Mouse (Mus musculus): ENCODE results near the gene Arid1b. TPM values are rescaled to one million over a fixed set of nuclear protein-coding genes. Genes with fewer than 3 reads are reported as not detected.

Gene Arid1b
- polyA plus RNA-seq, 1 experiment from 2014 or later: 12.5 TPM

GRCm38 (mm10) chr17:5150660-5151063 is 156.5 kb downstream of the Arid1b start:
- Histone ChIP-seq H3K27me3 (ENCODE audit: low read depth, poor library complexity, severe bottlenecking) (no peaks in the 10 kb centered on the region), H3K4me1 (peaks cover 5% of the 10 kb centered on the region), H3K36me3 (no peaks in the 10 kb centered on the region), H3K27ac (no peak overlapping the region), H3K4me3 (no peak overlapping the region), H3K9me3 (replicated peaks) (no peaks in the 10 kb centered on the region)
- DNase-seq (ENCODE audit: low spot score): no peak
- WGBS: 62% methylated on average over 7 of the region's 7 CpGs

GRCm38 (mm10) chr17:5151852-5152251 is 157.7 kb downstream of the Arid1b start:
- H3K27me3 ChIP-seq (ENCODE audit: low read depth, poor library complexity, severe bottlenecking): no peaks in the 10 kb centered on the region
- no peak overlapping the region for H3K27ac ChIP-seq
- WGBS: 85% methylated on average over 11 of the region's 11 CpGs
- no peaks in the 10 kb centered on the region for H3K9me3 ChIP-seq (replicated peaks)
- H3K4me3 ChIP-seq: no peak overlapping the region
- no peaks in the 10 kb centered on the region for H3K36me3 ChIP-seq
- DNase-seq (ENCODE audit: low spot score): no peak
- peaks cover 10% of the 10 kb centered on the region for H3K4me1 ChIP-seq

GRCm38 (mm10) chr17:5153461-5153860 is 159.3 kb downstream of the Arid1b start:
- no peaks in the 10 kb centered on the region for H3K9me3 ChIP-seq (replicated peaks)
- peaks cover 20% of the 10 kb centered on the region for H3K4me1 ChIP-seq
- DNase-seq (ENCODE audit: low spot score): no peak
- H3K4me3 ChIP-seq: no peak overlapping the region
- H3K27ac ChIP-seq: no peak overlapping the region
- no peaks in the 10 kb centered on the region for H3K36me3 ChIP-seq
- H3K27me3 ChIP-seq (ENCODE audit: low read depth, poor library complexity, severe bottlenecking): no peaks in the 10 kb centered on the region
- WGBS: 89% methylated on average over 2 of the region's 2 CpGs

- DNase-seq (ENCODE audit: low spot score): no peak
- Histone ChIP-seq H3K27ac (no peak overlapping the region), H3K9me3 (replicated peaks) (no peaks in the 10 kb centered on the region), H3K4me3 (no peak overlapping the region), H3K27me3 (ENCODE audit: low read depth, poor library complexity, severe bottlenecking) (no peaks in the 10 kb centered on the region), H3K36me3 (peaks cover 2% of the 10 kb centered on the region), H3K4me1 (peaks cover 20% of the 10 kb centered on the region)
- WGBS: 87% methylated on average over 6 of the region's 6 CpGs
Observed at GRCm38 (mm10) chr17:5154322-5154721, 160.2 kb downstream of the Arid1b start.

- H3K9me3 ChIP-seq (replicated peaks): no peaks in the 10 kb centered on the region
- H3K27me3 ChIP-seq (ENCODE audit: low read depth, poor library complexity, severe bottlenecking): no peaks in the 10 kb centered on the region
- WGBS: 82% methylated on average over 7 of the region's 7 CpGs
- peaks cover 14% of the 10 kb centered on the region for H3K36me3 ChIP-seq
- H3K27ac ChIP-seq: no peak overlapping the region
- H3K4me3 ChIP-seq: no peak overlapping the region
- peaks cover 15% of the 10 kb centered on the region for H3K4me1 ChIP-seq
- no peak for DNase-seq (ENCODE audit: low spot score)
Observed at GRCm38 (mm10) chr17:5157609-5158008, 163.5 kb downstream of the Arid1b start.

- Histone ChIP-seq H3K27ac (no peak overlapping the region), H3K4me1 (peaks cover 8% of the 10 kb centered on the region; the same call in 1 of the 2 replicates), H3K36me3 (peaks cover 14% of the 10 kb centered on the region), H3K9me3 (replicated peaks) (no peaks in the 10 kb centered on the region), H3K27me3 (ENCODE audit: low read depth, poor library complexity, severe bottlenecking) (no peaks in the 10 kb centered on the region), H3K4me3 (no peak overlapping the region)
- 86% methylated on average over 2 of the region's 2 CpGs for WGBS
- no peak for DNase-seq (ENCODE audit: low spot score)
Observed at GRCm38 (mm10) chr17:5162525-5162924, 168.4 kb downstream of the Arid1b start.

- no peak overlapping the region for H3K27ac ChIP-seq
- H3K9me3 ChIP-seq (replicated peaks): no peaks in the 10 kb centered on the region
- 89% methylated on average over 7 of the region's 7 CpGs for WGBS
- peaks cover 14% of the 10 kb centered on the region for H3K36me3 ChIP-seq
- no peak overlapping the region for H3K4me3 ChIP-seq
- H3K4me1 ChIP-seq: peaks cover 5% of the 10 kb centered on the region; the same call in 1 of the 2 replicates
- no peak for DNase-seq (ENCODE audit: low spot score)
- H3K27me3 ChIP-seq (ENCODE audit: low read depth, poor library complexity, severe bottlenecking): no peaks in the 10 kb centered on the region
Observed at GRCm38 (mm10) chr17:5163251-5163826, 169.2 kb downstream of the Arid1b start.

GRCm38 (mm10) chr17:5164794-5165193 is 170.7 kb downstream of the Arid1b start:
- 86% methylated on average over 4 of the region's 4 CpGs for WGBS

GRCm38 (mm10) chr17:5165201-5165825 is 171.2 kb downstream of the Arid1b start:
- peaks cover 5% of the 10 kb centered on the region; the same call in 1 of the 2 replicates for H3K4me1 ChIP-seq
- H3K4me3 ChIP-seq: no peak overlapping the region
- no peaks in the 10 kb centered on the region for H3K9me3 ChIP-seq (replicated peaks)
- H3K27me3 ChIP-seq (ENCODE audit: low read depth, poor library complexity, severe bottlenecking): no peaks in the 10 kb centered on the region
- 88% methylated on average over 15 of the region's 15 CpGs for WGBS
- H3K27ac ChIP-seq: no peak overlapping the region
- no peak for DNase-seq (ENCODE audit: low spot score)
- peaks cover 2% of the 10 kb centered on the region; the same call in 1 of the 2 replicates for H3K36me3 ChIP-seq

More at GRCm38 (mm10) chr17:5164794-5165193, 170.7 kb downstream of the Arid1b start:
- peaks cover 5% of the 10 kb centered on the region; the same call in 1 of the 2 replicates for H3K4me1 ChIP-seq
- no peaks in the 10 kb centered on the region for H3K27me3 ChIP-seq (ENCODE audit: low read depth, poor library complexity, severe bottlenecking)
- no peak overlapping the region for H3K27ac ChIP-seq
- peaks cover 7% of the 10 kb centered on the region; the same call in 1 of the 2 replicates for H3K36me3 ChIP-seq
- no peaks in the 10 kb centered on the region for H3K9me3 ChIP-seq (replicated peaks)
- H3K4me3 ChIP-seq: no peak overlapping the region
- DNase-seq (ENCODE audit: low spot score): no peak

GRCm38 (mm10) chr17:5166175-5166574 is 172.0 kb downstream of the Arid1b start:
- Histone ChIP-seq H3K27ac (no peak overlapping the region), H3K27me3 (ENCODE audit: low read depth, poor library complexity, severe bottlenecking) (no peaks in the 10 kb centered on the region), H3K9me3 (replicated peaks) (no peaks in the 10 kb centered on the region), H3K4me1 (peaks cover 5% of the 10 kb centered on the region; the same call in 1 of the 2 replicates), H3K4me3 (no peak overlapping the region), H3K36me3 (no peaks in the 10 kb centered on the region)
- DNase-seq (ENCODE audit: low spot score): no peak
- WGBS: 91% methylated on average over 4 of the region's 4 CpGs

- Histone ChIP-seq H3K27me3 (ENCODE audit: low read depth, poor library complexity, severe bottlenecking) (no peaks in the 10 kb centered on the region), H3K27ac (no peak overlapping the region), H3K9me3 (replicated peaks) (no peaks in the 10 kb centered on the region), H3K4me1 (peaks cover 5% of the 10 kb centered on the region; the same call in 1 of the 2 replicates), H3K36me3 (no peaks in the 10 kb centered on the region), H3K4me3 (no peak overlapping the region)
- DNase-seq (ENCODE audit: low spot score): no peak
- 86% methylated on average over 7 of the region's 7 CpGs for WGBS
Observed at GRCm38 (mm10) chr17:5168046-5168445, 173.9 kb downstream of the Arid1b start.

- no peaks in the 10 kb centered on the region for H3K27me3 ChIP-seq (ENCODE audit: low read depth, poor library complexity, severe bottlenecking)
- no peaks in the 10 kb centered on the region for H3K36me3 ChIP-seq
- no peak overlapping the region for H3K4me3 ChIP-seq
- H3K4me1 ChIP-seq: peaks cover 5% of the 10 kb centered on the region; the same call in 1 of the 2 replicates
- H3K9me3 ChIP-seq (replicated peaks): no peaks in the 10 kb centered on the region
- no peak for DNase-seq (ENCODE audit: low spot score)
- 93% methylated on average over 7 of the region's 7 CpGs for WGBS
- no peak overlapping the region for H3K27ac ChIP-seq
Observed at GRCm38 (mm10) chr17:5168640-5169039, 174.5 kb downstream of the Arid1b start.

GRCm38 (mm10) chr17:5170321-5170720 is 176.2 kb downstream of the Arid1b start:
- 92% methylated on average over 12 of the region's 12 CpGs for WGBS
- Histone ChIP-seq H3K36me3 (no peaks in the 10 kb centered on the region), H3K27ac (no peak overlapping the region), H3K4me3 (no peak overlapping the region), H3K27me3 (ENCODE audit: low read depth, poor library complexity, severe bottlenecking) (no peaks in the 10 kb centered on the region), H3K4me1 (peaks cover 14% of the 10 kb centered on the region), H3K9me3 (replicated peaks) (no peaks in the 10 kb centered on the region)
- DNase-seq (ENCODE audit: low spot score): no peak
